Mouse (Mus musculus) ES-Bruce4 (cell line): Measurements from ENCODE around the gene N4bp2l2. TPM values are rescaled to one million over a fixed set of nuclear protein-coding genes. Genes with fewer than 3 reads are reported as not detected.
A peak's percentile ranks its signal among the peaks of the same experiment; 100 is the strongest.
"Not testable (repeated sequence)": the region's sequence is repeated elsewhere in the genome, so short reads cannot be mapped to it uniquely, and the experiment has no call there.

Experiments
- H3K27ac ChIP-seq: 2 replicates; pipeline ENCODE4 v1.5.1; 2012; ENCODE audit warnings: low read length, inconsistent platforms; ENCODE audit not compliant: insufficient read depth
- H3K27me3 ChIP-seq: 2 replicates; pipeline ENCODE4 v1.6.1; 2012; ENCODE audit warnings: mild to moderate bottlenecking, low read length, inconsistent platforms; ENCODE audit not compliant: control insufficient read depth, poor library complexity, insufficient read depth, severe bottlenecking
- H3K36me3 ChIP-seq: 2 replicates; pipeline ENCODE4 v1.6.1; 2012; ENCODE audit warnings: inconsistent platforms, mild to moderate bottlenecking, low read length, moderate library complexity; ENCODE audit not compliant: control insufficient read depth, poor library complexity, insufficient read depth, severe bottlenecking
- H3K4me1 ChIP-seq: one replicate; pipeline ENCODE4 v1.8.1; 2011; ENCODE audit warnings: low read length; ENCODE audit not compliant: control insufficient read depth, insufficient read depth
- H3K4me3 ChIP-seq: 2 replicates; pipeline ENCODE4 v1.5.1; 2011; ENCODE audit warnings: low read depth, mild to moderate bottlenecking, low read length
- H3K9ac ChIP-seq: 2 replicates; pipeline ENCODE4 v1.6.1; 2012; ENCODE audit warnings: low read depth, mild to moderate bottlenecking, inconsistent platforms; ENCODE audit not compliant: poor library complexity, severe bottlenecking
- H3K9me3 ChIP-seq: replicated peaks from 2 replicates; pipeline ENCODE4 v1.6.1; 2012; ENCODE audit warnings: mild to moderate bottlenecking, low read length, inconsistent platforms; ENCODE audit not compliant: control insufficient read depth, poor library complexity, insufficient read depth, severe bottlenecking
- CTCF ChIP-seq: IDR thresholded peaks from one replicate; pipeline ENCODE4 v1.8.1; 2011; ENCODE audit warnings: low read depth, low read length
- EP300 ChIP-seq: IDR thresholded peaks from 2 replicates; pipeline ENCODE4 v1.6.1; 2011; ENCODE audit warnings: low read depth, low read length; ENCODE audit not compliant: insufficient read depth
- POLR2A ChIP-seq: IDR thresholded peaks from one replicate; pipeline ENCODE4 v1.8.1; 2011; ENCODE audit warnings: low read length; ENCODE audit not compliant: insufficient read depth
- polyA plus RNA-seq: library from polyadenylated mRNA; stranded (reverse); fragments of >200 nt; gene quantifications from 2 replicates; pipeline ENCODE4 v1.2.4, GENCODE M21; 2011; ENCODE audit warnings: low read depth; ENCODE audit not compliant: missing spikeins, insufficient read depth, insufficient read length

Gene N4bp2l2
- polyA plus RNA-seq, 1 experiment = 179 TPM

- no peak overlapping the region for H3K27ac ChIP-seq
- no peaks in the 10 kb centered on the region for H3K36me3 ChIP-seq
- TF ChIP-seq EP300 = no peak
- no peak for TF ChIP-seq POLR2A
- no peaks in the 10 kb centered on the region for H3K4me1 ChIP-seq
- H3K27me3 ChIP-seq = no peaks in the 10 kb centered on the region; the same call in 1 of the 2 replicates
- no peaks in the 10 kb centered on the region for H3K9me3 ChIP-seq
- H3K4me3 ChIP-seq = no peak overlapping the region
- no peak overlapping the region for H3K9ac ChIP-seq
Observed at GRCm38 (mm10) chr5:150672343-150672742, 6.4 kb upstream of the N4bp2l2 start.

GRCm38 (mm10) chr5:150668731-150669130 lies 2.7 kb upstream of the N4bp2l2 start:
- TF ChIP-seq EP300 (no peak), CTCF (no peak), POLR2A (no peak)
- no peak overlapping the region for H3K9ac ChIP-seq
- no peak overlapping the region for H3K4me3 ChIP-seq
- H3K36me3 ChIP-seq = no peaks in the 10 kb centered on the region
- no peaks in the 10 kb centered on the region for H3K4me1 ChIP-seq
- no peaks in the 10 kb centered on the region for H3K9me3 ChIP-seq
- no peak overlapping the region for H3K27ac ChIP-seq
- no peaks in the 10 kb centered on the region for H3K27me3 ChIP-seq

GRCm38 (mm10) chr5:150665132-150665954 lies 640 bp downstream of the N4bp2l2 start:
- H3K27me3 ChIP-seq = no peaks in the 10 kb centered on the region
- H3K9me3 ChIP-seq = no peaks in the 10 kb centered on the region

GRCm38 (mm10) chr5:150664794-150665131 lies 1.2 kb downstream of the N4bp2l2 start:
- TF ChIP-seq EP300 (no peak), POLR2A (no peak), CTCF (no peak)
- no peaks in the 10 kb centered on the region for H3K27me3 ChIP-seq
- H3K9ac ChIP-seq = peak overlapping the region; percentile 96
- H3K4me3 ChIP-seq = peak overlapping the region; percentile 81
- H3K4me1 ChIP-seq = no peaks in the 10 kb centered on the region
- H3K9me3 ChIP-seq = no peaks in the 10 kb centered on the region
- H3K27ac ChIP-seq = peak overlapping the region; percentile 64; the same call in 1 of the 2 replicates
- H3K36me3 ChIP-seq = peaks cover 22% of the 10 kb centered on the region

More at GRCm38 (mm10) chr5:150665132-150665954, 640 bp downstream of the N4bp2l2 start:
- Histone ChIP-seq H3K27ac (peak overlapping the region; percentile 64), H3K9ac (peak overlapping the region; percentile 96), H3K36me3 (peaks cover 20% of the 10 kb centered on the region), H3K4me1 (no peaks in the 10 kb centered on the region), H3K4me3 (peak overlapping the region; percentile 81)
- peak; percentile 77 for TF ChIP-seq CTCF
- TF ChIP-seq EP300 = no peak
- no peak for TF ChIP-seq POLR2A

GRCm38 (mm10) chr5:150663926-150664325 lies 2.1 kb downstream of the N4bp2l2 start:
- not testable (repeated sequence) for H3K4me3 ChIP-seq, H3K9ac ChIP-seq, H3K27me3 ChIP-seq, H3K27ac ChIP-seq, H3K9me3 ChIP-seq, H3K4me1 ChIP-seq
- H3K36me3 ChIP-seq = peaks cover 25% of the 10 kb centered on the region

- not testable (repeated sequence) for H3K27me3 ChIP-seq, H3K9me3 ChIP-seq, H3K4me3 ChIP-seq, H3K9ac ChIP-seq, H3K4me1 ChIP-seq, H3K27ac ChIP-seq
- peaks cover 31% of the 10 kb centered on the region for H3K36me3 ChIP-seq
Observed at GRCm38 (mm10) chr5:150660296-150660695, 5.7 kb downstream of the N4bp2l2 start.

GRCm38 (mm10) chr5:150659425-150659824 lies 6.6 kb downstream of the N4bp2l2 start:
- H3K27ac ChIP-seq, H3K4me1 ChIP-seq, H3K9ac ChIP-seq, H3K9me3 ChIP-seq, H3K4me3 ChIP-seq, H3K27me3 ChIP-seq: not testable (repeated sequence)
- H3K36me3 ChIP-seq = peaks cover 31% of the 10 kb centered on the region
